Mouse (Mus musculus) liver, embryonic 11.5 days (tissue): ENCODE results near the gene Ptprcap. TPM values are rescaled to one million over a fixed set of nuclear protein-coding genes. Genes with fewer than 3 reads are reported as not detected.
A peak's percentile ranks its signal among the peaks of the same experiment; 100 is the strongest.

Experiments used
- ATAC-seq: fragments of 200-750 bp; cut with Nextera tagmentation; replicated peaks from 2 replicates; pipeline ENCODE4 v1.8.0; 2017; ENCODE audit warnings: moderate number of reproducible peaks, mild to moderate bottlenecking, moderate TSS enrichment, moderate library complexity; ENCODE audit not compliant: low FRiP score
- DNase-seq: peaks from one replicate; pipeline ENCODE4 v3.0.0-alpha.2; 2017; ENCODE audit warnings: low spot score
- H3K27ac ChIP-seq: fragments of 300-500 bp; sonication (generic); 2 replicates; pipeline ENCODE4 v1.5.1; 2014; ENCODE audit warnings: mild to moderate bottlenecking, low read depth, low read length, control low read depth
- H3K27me3 ChIP-seq: fragments of 300-500 bp; sonication (generic); replicated peaks from 2 replicates; pipeline ENCODE4 v1.6.1; 2014; ENCODE audit warnings: low read length, mixed read lengths; ENCODE audit not compliant: control insufficient read depth, insufficient read depth
- H3K36me3 ChIP-seq: fragments of 300-500 bp; sonication (generic); 2 replicates; pipeline ENCODE4 v1.6.1; 2014; ENCODE audit warnings: mild to moderate bottlenecking, low read length, moderate library complexity, mixed read lengths; ENCODE audit not compliant: control insufficient read depth, insufficient read depth
- H3K4me1 ChIP-seq: fragments of 300-500 bp; sonication (generic); replicated peaks from 2 replicates; pipeline ENCODE4 v1.6.1; 2014; ENCODE audit warnings: low read length, mixed read lengths; ENCODE audit not compliant: control insufficient read depth, insufficient read depth
- H3K4me2 ChIP-seq: fragments of 300-500 bp; sonication (generic); 2 replicates; pipeline ENCODE4 v1.6.1; 2014; ENCODE audit warnings: mild to moderate bottlenecking, control low read depth, moderate library complexity
- H3K4me3 ChIP-seq: fragments of 300-500 bp; sonication (generic); 2 replicates; pipeline ENCODE4 v1.5.1; 2014; ENCODE audit warnings: low read depth, low read length, control low read depth
- H3K9ac ChIP-seq: fragments of 300-500 bp; sonication (generic); 2 replicates; pipeline ENCODE4 v1.6.1; 2014; ENCODE audit warnings: low read depth, low read length, control low read depth
- H3K9me3 ChIP-seq: fragments of 300-500 bp; sonication (generic); 2 replicates; pipeline ENCODE4 v1.6.1; 2016; ENCODE audit warnings: low read length, inconsistent platforms, mixed read lengths; ENCODE audit not compliant: control insufficient read depth
- WGBS: fragments of 180-500 bp; shearing (Covaris S2); extraction: QIAGEN DNeasy Blood & Tissue Kit; methylation state at CpG from one replicate; pipeline ENCODE4 v1.1.7; 2014; 5-methylcytosine and 5-hydroxymethylcytosine counted together
- polyA plus RNA-seq: library from polyadenylated mRNA; unstranded; fragments of >200 nt; fragmentation: Nextera tagmentation; extraction: Ambion mirVana; gene quantifications from 2 replicates; pipeline ENCODE4 v1.2.1, GENCODE M21; 2014

Gene Ptprcap
- polyA plus RNA-seq, 1 experiment from 2014 or later: 41.1 TPM

GRCm38 (mm10) chr19:4175368-4175947 is 22.1 kb downstream of the Ptprcap start, which contains the start of gene Carns1:
Gene Carns1, minus strand, starts transcription at chr19:4175479.
- Histone ChIP-seq H3K36me3 (no peaks in the 10 kb centered on the region), H3K4me1 (no peaks in the 10 kb centered on the region), H3K4me3 (no peak within 1 kb of the TSS), H3K9me3 (no peaks in the 10 kb centered on the region), H3K27me3 (no peaks in the 10 kb centered on the region), H3K27ac (no peak within 1 kb of the TSS), H3K4me2 (peak within 1 kb of the TSS; percentile 45), H3K9ac (no peak within 1 kb of the TSS)
- ATAC-seq (peak; percentile 49), DNase-seq (no peak)
- 11% methylated on average over 11 of the region's 11 CpGs for WGBS

- ATAC-seq (no peak), DNase-seq (no peak)
- no peaks in the 10 kb centered on the region for H3K27me3 ChIP-seq
- 84% methylated on average over 7 of the region's 7 CpGs for WGBS
- H3K4me2 ChIP-seq: no peak overlapping the region
- no peaks in the 10 kb centered on the region for H3K9me3 ChIP-seq
- H3K36me3 ChIP-seq: no peaks in the 10 kb centered on the region
- no peak overlapping the region for H3K9ac ChIP-seq
- peaks cover 11% of the 10 kb centered on the region; the same call in 1 of the 2 replicates for H3K4me1 ChIP-seq
- no peak overlapping the region for H3K4me3 ChIP-seq
- H3K27ac ChIP-seq: no peak overlapping the region
These were observed 27.0 kb downstream of the Ptprcap start for GRCm38 (mm10) chr19:4180411-4180810.

GRCm38 (mm10) chr19:4181892-4182291 is 28.5 kb downstream of the Ptprcap start:
- no peak for DNase-seq
- no peaks in the 10 kb centered on the region for H3K9me3 ChIP-seq
- H3K27ac ChIP-seq: no peak overlapping the region
- no peak for ATAC-seq
- H3K4me2 ChIP-seq: no peak overlapping the region
- H3K4me3 ChIP-seq: no peak overlapping the region
- WGBS: 47% methylated on average over 3 of the region's 3 CpGs
- no peaks in the 10 kb centered on the region for H3K36me3 ChIP-seq
- no peak overlapping the region for H3K9ac ChIP-seq
- H3K27me3 ChIP-seq: no peaks in the 10 kb centered on the region
- peaks cover 13% of the 10 kb centered on the region; the same call in 1 of the 2 replicates for H3K4me1 ChIP-seq

GRCm38 (mm10) chr19:4183689-4184088 is 30.3 kb downstream of the Ptprcap start:
- H3K27ac ChIP-seq: no peak overlapping the region
- 80% methylated on average over 2 of the region's 2 CpGs for WGBS
- no peaks in the 10 kb centered on the region for H3K27me3 ChIP-seq

GRCm38 (mm10) chr19:4184976-4185975 is 31.9 kb downstream of the Ptprcap start:
- Histone ChIP-seq H3K4me2 (peak overlapping the region; percentile 24), H3K4me3 (no peak overlapping the region), H3K27ac (peak overlapping the region; percentile 1), H3K4me1 (peaks cover 13% of the 10 kb centered on the region; the same call in 1 of the 2 replicates), H3K27me3 (no peaks in the 10 kb centered on the region), H3K9ac (peak overlapping the region; percentile 46; the same call in 1 of the 2 replicates), H3K9me3 (no peaks in the 10 kb centered on the region), H3K36me3 (no peaks in the 10 kb centered on the region)
- peak; percentile 14; the same call in 1 of the 2 replicates for ATAC-seq
- no peak for DNase-seq
- WGBS: 46% methylated on average over 15 of the region's 15 CpGs

More at GRCm38 (mm10) chr19:4183689-4184088, 30.3 kb downstream of the Ptprcap start:
- Histone ChIP-seq H3K4me2 (no peak overlapping the region), H3K9ac (no peak overlapping the region), H3K4me1 (peaks cover 13% of the 10 kb centered on the region; the same call in 1 of the 2 replicates), H3K36me3 (no peaks in the 10 kb centered on the region), H3K4me3 (no peak overlapping the region), H3K9me3 (no peaks in the 10 kb centered on the region)
- ATAC-seq: no peak
- DNase-seq: no peak

GRCm38 (mm10) chr19:4187303-4187702 is 33.9 kb downstream of the Ptprcap start:
- no peak overlapping the region for H3K4me2 ChIP-seq
- H3K4me3 ChIP-seq: no peak overlapping the region
- no peak overlapping the region for H3K27ac ChIP-seq
- DNase-seq (no peak), ATAC-seq (no peak)
- WGBS: 68% methylated on average over 3 of the region's 3 CpGs
- no peak overlapping the region for H3K9ac ChIP-seq
- H3K27me3 ChIP-seq: no peaks in the 10 kb centered on the region
- peaks cover 23% of the 10 kb centered on the region for H3K4me1 ChIP-seq
- H3K36me3 ChIP-seq: no peaks in the 10 kb centered on the region
- H3K9me3 ChIP-seq: no peaks in the 10 kb centered on the region

GRCm38 (mm10) chr19:4189051-4189620 is 35.7 kb downstream of the Ptprcap start:
- no peak for ATAC-seq
- no peaks in the 10 kb centered on the region for H3K27me3 ChIP-seq
- no peaks in the 10 kb centered on the region for H3K9me3 ChIP-seq
- H3K4me1 ChIP-seq: peaks cover 33% of the 10 kb centered on the region
- 84% methylated on average over 12 of the region's 12 CpGs for WGBS
- H3K4me3 ChIP-seq: no peak overlapping the region
- H3K4me2 ChIP-seq: no peak overlapping the region
- H3K27ac ChIP-seq: no peak overlapping the region
- no peak overlapping the region for H3K9ac ChIP-seq
- no peak for DNase-seq
- H3K36me3 ChIP-seq: peaks cover 7% of the 10 kb centered on the region; the same call in 1 of the 2 replicates

GRCm38 (mm10) chr19:4190831-4191334 is 37.5 kb downstream of the Ptprcap start, which contains the start of gene Tbc1d10c:
Gene Tbc1d10c, minus strand, starts transcription at chr19:4191284.
- DNase-seq (no peak), ATAC-seq (no peak)
- Histone ChIP-seq H3K9ac (peak within 1 kb of the TSS; percentile 98), H3K27ac (peak within 1 kb of the TSS; percentile 90), H3K4me3 (peak within 1 kb of the TSS; percentile 95), H3K4me1 (peaks cover 33% of the 10 kb centered on the region), H3K9me3 (no peaks in the 10 kb centered on the region), H3K27me3 (no peaks in the 10 kb centered on the region), H3K4me2 (peak within 1 kb of the TSS; percentile 95), H3K36me3 (peaks cover 25% of the 10 kb centered on the region)
- 46% methylated on average over 4 of the region's 4 CpGs for WGBS
